Mouse (Mus musculus): ENCODE results near the gene Tcte3. TPM values are rescaled to one million over a fixed set of nuclear protein-coding genes. Genes with fewer than 3 reads are reported as not detected.
A peak's percentile ranks its signal among the peaks of the same experiment; 100 is the strongest.
"Not testable (repeated sequence)": the region's sequence is repeated elsewhere in the genome, so short reads cannot be mapped to it uniquely, and the experiment has no call there.

The Tcte3 gene
- polyA plus RNA-seq, 1 experiment from 2014 or later = 0.46 TPM

- H3K27me3 ChIP-seq (ENCODE audit: control insufficient read depth, insufficient read depth, low read length); H3K9ac ChIP-seq (replicated peaks; ENCODE audit: low read length); H3K4me2 ChIP-seq (ENCODE audit: low read length); H3K9me3 ChIP-seq (ENCODE audit: control insufficient read depth, low read length); H3K4me1 ChIP-seq (ENCODE audit: control insufficient read depth, insufficient read depth, low read length); DNase-seq; H3K4me3 ChIP-seq (replicated peaks; ENCODE audit: low read depth, low read length); H3K27ac ChIP-seq (replicated peaks; ENCODE audit: low read depth, low read length); H3K36me3 ChIP-seq (ENCODE audit: control insufficient read depth, insufficient read depth, low read length); ATAC-seq (ENCODE audit: low FRiP score, low TSS enrichment): not testable (repeated sequence)
- 75% methylated on average over 3 of the region's 3 CpGs for WGBS
Observed at GRCm38 (mm10) chr17:15021503-15022220, 19.6 kb downstream of the Tcte3 start.

GRCm38 (mm10) chr17:15009706-15010413 is 31.4 kb downstream of the Tcte3 start, which contains the start of gene Gm3435:
Gene Gm3435 (plus strand): TSS chr17:15010176.
- not testable (repeated sequence) for H3K4me2 ChIP-seq (ENCODE audit: low read length); H3K36me3 ChIP-seq (ENCODE audit: control insufficient read depth, insufficient read depth, low read length); H3K9me3 ChIP-seq (ENCODE audit: control insufficient read depth, low read length); H3K4me1 ChIP-seq (ENCODE audit: control insufficient read depth, insufficient read depth, low read length); H3K27me3 ChIP-seq (ENCODE audit: control insufficient read depth, insufficient read depth, low read length); DNase-seq; H3K9ac ChIP-seq (replicated peaks; ENCODE audit: low read length); H3K27ac ChIP-seq (replicated peaks; ENCODE audit: low read depth, low read length); H3K4me3 ChIP-seq (replicated peaks; ENCODE audit: low read depth, low read length)
- peak; percentile 98 for ATAC-seq (ENCODE audit: low FRiP score, low TSS enrichment)
- no CpG with 5 or more reads among the region's 60 CpGs for WGBS

GRCm38 (mm10) chr17:15009088-15009487 is 32.2 kb downstream of the Tcte3 start:
- not testable (repeated sequence) for H3K9ac ChIP-seq (replicated peaks; ENCODE audit: low read length); H3K36me3 ChIP-seq (ENCODE audit: control insufficient read depth, insufficient read depth, low read length); H3K4me3 ChIP-seq (replicated peaks; ENCODE audit: low read depth, low read length); H3K27ac ChIP-seq (replicated peaks; ENCODE audit: low read depth, low read length); DNase-seq; H3K27me3 ChIP-seq (ENCODE audit: control insufficient read depth, insufficient read depth, low read length); ATAC-seq (ENCODE audit: low FRiP score, low TSS enrichment); H3K4me2 ChIP-seq (ENCODE audit: low read length); H3K9me3 ChIP-seq (ENCODE audit: control insufficient read depth, low read length); H3K4me1 ChIP-seq (ENCODE audit: control insufficient read depth, insufficient read depth, low read length)
- WGBS = no CpG with 5 or more reads among the region's 3 CpGs

- DNase-seq; ATAC-seq (ENCODE audit: low FRiP score, low TSS enrichment); H3K4me1 ChIP-seq (ENCODE audit: control insufficient read depth, insufficient read depth, low read length); H3K36me3 ChIP-seq (ENCODE audit: control insufficient read depth, insufficient read depth, low read length); H3K4me2 ChIP-seq (ENCODE audit: low read length); H3K9me3 ChIP-seq (ENCODE audit: control insufficient read depth, low read length); H3K27ac ChIP-seq (replicated peaks; ENCODE audit: low read depth, low read length); H3K4me3 ChIP-seq (replicated peaks; ENCODE audit: low read depth, low read length); H3K27me3 ChIP-seq (ENCODE audit: control insufficient read depth, insufficient read depth, low read length); H3K9ac ChIP-seq (replicated peaks; ENCODE audit: low read length): not testable (repeated sequence)
- WGBS = no CpG with 5 or more reads among the region's 4 CpGs
Observed at GRCm38 (mm10) chr17:15000047-15000446, 41.2 kb downstream of the Tcte3 start.

GRCm38 (mm10) chr17:14994140-14994539 is 47.1 kb downstream of the Tcte3 start:
- not testable (repeated sequence) for H3K36me3 ChIP-seq (ENCODE audit: control insufficient read depth, insufficient read depth, low read length); H3K4me3 ChIP-seq (replicated peaks; ENCODE audit: low read depth, low read length); H3K9ac ChIP-seq (replicated peaks; ENCODE audit: low read length); H3K27me3 ChIP-seq (ENCODE audit: control insufficient read depth, insufficient read depth, low read length); H3K9me3 ChIP-seq (ENCODE audit: control insufficient read depth, low read length); H3K4me1 ChIP-seq (ENCODE audit: control insufficient read depth, insufficient read depth, low read length); H3K4me2 ChIP-seq (ENCODE audit: low read length); ATAC-seq (ENCODE audit: low FRiP score, low TSS enrichment); DNase-seq; H3K27ac ChIP-seq (replicated peaks; ENCODE audit: low read depth, low read length)
- WGBS = no CpG with 5 or more reads among the region's 5 CpGs

- ATAC-seq (ENCODE audit: low FRiP score, low TSS enrichment) = peak; percentile 93
- H3K36me3 ChIP-seq (ENCODE audit: control insufficient read depth, insufficient read depth, low read length); H3K9me3 ChIP-seq (ENCODE audit: control insufficient read depth, low read length); DNase-seq; H3K4me1 ChIP-seq (ENCODE audit: control insufficient read depth, insufficient read depth, low read length); H3K27me3 ChIP-seq (ENCODE audit: control insufficient read depth, insufficient read depth, low read length); H3K9ac ChIP-seq (replicated peaks; ENCODE audit: low read length); H3K4me2 ChIP-seq (ENCODE audit: low read length); H3K27ac ChIP-seq (replicated peaks; ENCODE audit: low read depth, low read length); H3K4me3 ChIP-seq (replicated peaks; ENCODE audit: low read depth, low read length): not testable (repeated sequence)
- no CpG with 5 or more reads among the region's 47 CpGs for WGBS
Observed at GRCm38 (mm10) chr17:14993139-14993832, 48.0 kb downstream of the Tcte3 start.

- not testable (repeated sequence) for H3K4me1 ChIP-seq (ENCODE audit: control insufficient read depth, insufficient read depth, low read length); H3K4me3 ChIP-seq (replicated peaks; ENCODE audit: low read depth, low read length); H3K36me3 ChIP-seq (ENCODE audit: control insufficient read depth, insufficient read depth, low read length); H3K9me3 ChIP-seq (ENCODE audit: control insufficient read depth, low read length); H3K9ac ChIP-seq (replicated peaks; ENCODE audit: low read length); H3K27me3 ChIP-seq (ENCODE audit: control insufficient read depth, insufficient read depth, low read length); H3K4me2 ChIP-seq (ENCODE audit: low read length); H3K27ac ChIP-seq (replicated peaks; ENCODE audit: low read depth, low read length); DNase-seq
- WGBS = no CpG with 5 or more reads among the region's 98 CpGs
- ATAC-seq (ENCODE audit: low FRiP score, low TSS enrichment) = peak; percentile 83
Observed at GRCm38 (mm10) chr17:14992522-14993138, 48.7 kb downstream of the Tcte3 start.

GRCm38 (mm10) chr17:14990116-14990702 is 51.1 kb downstream of the Tcte3 start:
- not testable (repeated sequence) for H3K4me1 ChIP-seq (ENCODE audit: control insufficient read depth, insufficient read depth, low read length); ATAC-seq (ENCODE audit: low FRiP score, low TSS enrichment); H3K36me3 ChIP-seq (ENCODE audit: control insufficient read depth, insufficient read depth, low read length); DNase-seq; H3K4me3 ChIP-seq (replicated peaks; ENCODE audit: low read depth, low read length); H3K27me3 ChIP-seq (ENCODE audit: control insufficient read depth, insufficient read depth, low read length); H3K27ac ChIP-seq (replicated peaks; ENCODE audit: low read depth, low read length); H3K9me3 ChIP-seq (ENCODE audit: control insufficient read depth, low read length); H3K9ac ChIP-seq (replicated peaks; ENCODE audit: low read length); H3K4me2 ChIP-seq (ENCODE audit: low read length)
- WGBS = 80% methylated on average over 4 of the region's 5 CpGs
